Mouse (Mus musculus): ENCODE results near the gene 6720489N17Rik. TPM values are rescaled to one million over a fixed set of nuclear protein-coding genes. Genes with fewer than 3 reads are reported as not detected.
"Not testable (repeated sequence)": the region's sequence is repeated elsewhere in the genome, so short reads cannot be mapped to it uniquely, and the experiment has no call there.

6720489N17Rik gene
- polyA plus RNA-seq (2014; fragmentation: Nextera tagmentation; extraction: Ambion mirVana): 7.3 and 9.2 TPM in 2 replicates

DNA sequence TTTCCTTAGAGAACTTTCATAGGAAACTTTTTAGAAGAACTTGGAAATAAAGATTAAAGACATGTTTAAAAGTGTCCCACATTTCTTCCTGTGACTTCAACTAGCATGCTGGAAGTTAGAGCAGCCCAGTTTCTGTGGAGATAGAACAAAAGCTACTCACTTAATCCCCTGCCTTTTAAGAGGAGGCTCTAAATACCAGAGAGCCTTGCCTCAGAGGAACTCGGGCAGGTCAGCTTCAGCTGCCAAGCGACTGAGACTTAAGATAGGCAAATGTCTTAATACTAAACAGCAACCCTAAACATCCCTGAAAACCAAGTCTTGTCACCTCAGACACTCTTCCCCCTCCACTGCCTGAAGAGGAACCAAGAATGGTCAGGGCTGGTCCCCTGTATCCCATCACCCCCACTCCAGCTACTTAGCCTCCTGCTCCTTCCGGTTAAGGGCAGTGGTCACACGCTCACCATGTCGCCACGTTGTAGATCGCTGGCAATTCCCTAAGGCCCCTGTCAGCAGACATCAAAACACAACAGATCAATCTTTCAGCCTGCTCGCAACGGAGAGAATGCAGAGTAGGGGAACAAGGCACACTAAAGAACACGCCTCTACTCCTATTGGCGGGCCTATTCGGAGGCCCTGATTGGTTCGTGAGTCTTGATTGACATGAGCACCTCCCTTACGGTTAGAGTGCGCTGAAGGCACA, at the start of gene 6720489N17Rik:
Gene 6720489N17Rik, minus strand, starts transcription at position 606 of the 700 bp plus-strand sequence.
- not testable (repeated sequence) for H3K27ac ChIP-seq (ENCODE audit: low read depth, low read length)
- peak within 1 kb of the TSS; percentile 53 for H3K4me2 ChIP-seq (ENCODE audit: low read depth, low read length)
- peak within 1 kb of the TSS; percentile 41 for H3K4me3 ChIP-seq (ENCODE audit: low read depth, low read length)

DNA sequence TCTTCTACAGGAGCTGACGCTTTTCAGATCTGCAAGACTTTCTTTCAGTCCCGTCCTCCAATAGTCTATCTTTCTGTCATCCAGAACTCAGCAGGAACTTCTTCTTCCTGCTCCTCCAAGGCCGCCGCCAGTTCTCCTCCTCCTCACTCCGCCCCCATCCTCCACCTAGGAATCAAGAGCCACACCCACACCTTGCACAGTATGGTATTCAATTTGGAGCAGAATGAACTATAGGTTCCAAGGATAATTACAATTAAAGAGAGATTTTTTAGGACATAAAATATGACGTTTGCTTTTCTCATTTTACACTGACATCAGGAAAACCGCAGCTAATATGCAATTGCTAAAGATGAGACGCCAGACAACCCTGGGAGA, 29.4 kb upstream of the 6720489N17Rik start:
- Histone ChIP-seq H3K27ac (ENCODE audit: low read depth, low read length) (no peak overlapping the region), H3K4me3 (ENCODE audit: low read depth, low read length) (peak overlapping the region; percentile 51), H3K4me2 (ENCODE audit: low read depth, low read length) (peak overlapping the region; percentile 38), H3K4me1 (ENCODE audit: control insufficient read depth, insufficient read depth, low read length) (no peaks in the 10 kb centered on the region), H3K9me3 (ENCODE audit: control insufficient read depth, low read length) (no peaks in the 10 kb centered on the region; the same call in 1 of the 2 replicates), H3K36me3 (ENCODE audit: control insufficient read depth, insufficient read depth, low read length) (no peaks in the 10 kb centered on the region), H3K9ac (replicated peaks; ENCODE audit: low read depth, low read length) (peak overlapping the region; percentile 53), H3K27me3 (ENCODE audit: control insufficient read depth, insufficient read depth, low read length) (no peaks in the 10 kb centered on the region)
- peak; percentile 95 for ATAC-seq (ENCODE audit: low read depth)
- WGBS: 22% methylated on average over 8 of the region's 8 CpGs

More for the DNA sequence above, at the start of gene 6720489N17Rik:
- H3K9me3 ChIP-seq (ENCODE audit: control insufficient read depth, low read length); H3K27me3 ChIP-seq (ENCODE audit: control insufficient read depth, insufficient read depth, low read length); H3K4me1 ChIP-seq (ENCODE audit: control insufficient read depth, insufficient read depth, low read length); H3K36me3 ChIP-seq (ENCODE audit: control insufficient read depth, insufficient read depth, low read length): not testable (repeated sequence)
- peak within 1 kb of the TSS; percentile 52; the same call in 1 of the 2 replicates for H3K9ac ChIP-seq (replicated peaks; ENCODE audit: low read depth, low read length)
- under 1% methylated on average over 15 of the region's 15 CpGs for WGBS
- ATAC-seq (ENCODE audit: low read depth): peak; percentile 100

DNA sequence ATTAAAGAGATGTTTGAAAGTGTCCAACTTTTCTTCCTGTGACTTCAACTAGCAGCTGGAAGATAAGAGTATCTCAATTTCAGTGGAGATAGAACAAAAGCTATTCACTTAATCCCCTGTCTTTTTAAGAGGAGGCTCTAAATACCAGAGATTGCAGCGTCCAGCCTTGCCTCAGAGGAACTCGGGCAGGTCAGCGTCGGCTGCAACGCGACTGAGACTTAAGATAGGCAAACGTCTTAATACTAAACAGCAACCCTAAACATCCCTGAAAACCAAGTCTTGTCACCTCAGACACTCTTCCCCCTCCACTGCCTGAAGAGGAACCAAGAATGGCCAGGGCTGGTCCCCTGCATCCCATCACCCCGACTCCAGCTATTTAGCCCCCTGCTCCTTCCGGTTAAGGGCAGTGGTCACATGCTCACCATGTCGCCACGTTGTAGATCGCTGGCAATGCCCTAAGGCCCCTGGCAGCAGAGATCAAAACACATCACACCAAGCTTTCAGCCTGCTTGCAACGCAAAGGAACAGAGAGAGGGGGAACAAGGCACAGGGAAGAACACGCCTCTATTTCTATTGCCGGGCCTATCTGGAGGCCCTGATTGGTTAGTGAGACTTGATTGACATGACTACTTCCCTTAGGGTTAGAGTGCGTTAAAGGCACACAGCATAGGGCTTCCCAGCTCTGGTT, 28.8 kb upstream of the 6720489N17Rik start:
- Histone ChIP-seq H3K4me3 (ENCODE audit: low read depth, low read length) (peak overlapping the region; percentile 51), H3K4me2 (ENCODE audit: low read depth, low read length) (peak overlapping the region; percentile 38), H3K27ac (ENCODE audit: low read depth, low read length) (peak overlapping the region; percentile 34; the same call in 1 of the 2 replicates), H3K9ac (replicated peaks; ENCODE audit: low read depth, low read length) (peak overlapping the region; percentile 53)
- not testable (repeated sequence) for H3K27me3 ChIP-seq (ENCODE audit: control insufficient read depth, insufficient read depth, low read length); H3K36me3 ChIP-seq (ENCODE audit: control insufficient read depth, insufficient read depth, low read length); H3K4me1 ChIP-seq (ENCODE audit: control insufficient read depth, insufficient read depth, low read length); H3K9me3 ChIP-seq (ENCODE audit: control insufficient read depth, low read length)
- WGBS: 3% methylated on average over 16 of the region's 16 CpGs
- ATAC-seq (ENCODE audit: low read depth): peak; percentile 100

DNA sequence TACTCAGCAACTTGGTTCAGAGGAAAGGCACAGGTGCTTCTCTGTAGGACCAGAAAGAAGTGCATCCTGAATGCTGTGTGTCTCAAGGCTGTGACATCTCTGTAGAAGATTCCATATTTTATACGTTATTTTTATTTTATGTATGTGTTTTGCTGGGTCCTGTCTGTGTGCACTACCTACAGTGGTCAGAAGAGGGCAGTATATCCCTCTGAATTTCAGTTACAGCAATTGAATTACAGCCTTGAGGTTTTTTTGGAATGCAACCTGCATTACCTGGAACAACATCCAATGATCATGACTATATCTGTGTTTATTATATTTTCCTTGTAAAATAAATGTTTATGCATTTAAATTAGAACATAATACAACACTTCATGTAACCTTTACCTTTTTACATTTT, 3.1 kb upstream of the 6720489N17Rik start:
- not testable (repeated sequence) for H3K36me3 ChIP-seq (ENCODE audit: control insufficient read depth, insufficient read depth, low read length); H3K9me3 ChIP-seq (ENCODE audit: control insufficient read depth, low read length); H3K27me3 ChIP-seq (ENCODE audit: control insufficient read depth, insufficient read depth, low read length); H3K4me3 ChIP-seq (ENCODE audit: low read depth, low read length); H3K9ac ChIP-seq (replicated peaks; ENCODE audit: low read depth, low read length); ATAC-seq (ENCODE audit: low read depth); H3K27ac ChIP-seq (ENCODE audit: low read depth, low read length); H3K4me2 ChIP-seq (ENCODE audit: low read depth, low read length); H3K4me1 ChIP-seq (ENCODE audit: control insufficient read depth, insufficient read depth, low read length)
- 47% methylated on average over 1 of the region's 1 CpGs for WGBS

DNA sequence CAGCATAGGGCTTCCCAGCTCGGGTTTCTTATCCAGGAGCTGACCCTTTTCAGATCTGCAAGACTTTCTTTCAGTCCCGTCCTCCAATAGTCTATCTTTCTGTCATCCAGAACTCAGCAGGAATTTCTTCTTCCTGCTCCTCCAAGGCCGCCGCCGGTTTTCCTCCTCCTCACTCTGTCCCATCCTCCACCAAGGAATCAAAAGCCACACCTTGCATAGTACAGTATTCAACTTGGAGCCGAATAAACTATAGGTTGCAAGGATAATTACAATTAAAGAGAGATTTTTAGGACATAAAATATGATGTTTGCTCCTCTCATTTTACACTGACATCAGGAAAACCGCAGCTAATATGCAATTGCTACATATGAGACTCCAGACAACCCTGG, 289 bp upstream of the 6720489N17Rik start:
- H3K27me3 ChIP-seq (ENCODE audit: control insufficient read depth, insufficient read depth, low read length); H3K4me1 ChIP-seq (ENCODE audit: control insufficient read depth, insufficient read depth, low read length); H3K9ac ChIP-seq (replicated peaks; ENCODE audit: low read depth, low read length); H3K36me3 ChIP-seq (ENCODE audit: control insufficient read depth, insufficient read depth, low read length); H3K9me3 ChIP-seq (ENCODE audit: control insufficient read depth, low read length); H3K27ac ChIP-seq (ENCODE audit: low read depth, low read length): not testable (repeated sequence)
- Histone ChIP-seq H3K4me2 (ENCODE audit: low read depth, low read length) (peak overlapping the region; percentile 53), H3K4me3 (ENCODE audit: low read depth, low read length) (peak overlapping the region; percentile 41)
- 11% methylated on average over 7 of the region's 7 CpGs for WGBS
- ATAC-seq (ENCODE audit: low read depth): peak; percentile 90

DNA sequence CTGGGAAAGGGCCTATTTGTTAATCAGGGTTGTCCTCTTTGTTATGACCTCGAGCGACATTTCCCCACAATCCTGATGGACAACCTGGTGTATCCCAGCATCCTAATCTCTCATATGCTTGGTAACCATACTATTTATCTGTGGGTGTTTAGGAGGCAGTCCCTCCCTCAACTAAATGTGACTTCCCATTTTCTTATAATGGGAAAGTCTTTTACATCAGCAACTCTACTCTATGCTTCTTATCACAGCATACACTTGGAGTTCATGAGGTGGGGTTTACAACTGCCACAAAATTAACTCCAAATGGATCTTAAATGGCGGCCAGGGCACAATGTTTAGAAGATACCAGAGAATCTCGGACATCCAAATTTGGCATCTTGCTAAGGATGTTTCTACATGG, 6.5 kb downstream of the 6720489N17Rik start:
- H3K27me3 ChIP-seq (ENCODE audit: control insufficient read depth, insufficient read depth, low read length); H3K36me3 ChIP-seq (ENCODE audit: control insufficient read depth, insufficient read depth, low read length); H3K4me1 ChIP-seq (ENCODE audit: control insufficient read depth, insufficient read depth, low read length); H3K9me3 ChIP-seq (ENCODE audit: control insufficient read depth, low read length); ATAC-seq (ENCODE audit: low read depth); H3K4me3 ChIP-seq (ENCODE audit: low read depth, low read length); H3K4me2 ChIP-seq (ENCODE audit: low read depth, low read length); H3K27ac ChIP-seq (ENCODE audit: low read depth, low read length); H3K9ac ChIP-seq (replicated peaks; ENCODE audit: low read depth, low read length): not testable (repeated sequence)
- WGBS: 95% methylated on average over 4 of the region's 4 CpGs

DNA sequence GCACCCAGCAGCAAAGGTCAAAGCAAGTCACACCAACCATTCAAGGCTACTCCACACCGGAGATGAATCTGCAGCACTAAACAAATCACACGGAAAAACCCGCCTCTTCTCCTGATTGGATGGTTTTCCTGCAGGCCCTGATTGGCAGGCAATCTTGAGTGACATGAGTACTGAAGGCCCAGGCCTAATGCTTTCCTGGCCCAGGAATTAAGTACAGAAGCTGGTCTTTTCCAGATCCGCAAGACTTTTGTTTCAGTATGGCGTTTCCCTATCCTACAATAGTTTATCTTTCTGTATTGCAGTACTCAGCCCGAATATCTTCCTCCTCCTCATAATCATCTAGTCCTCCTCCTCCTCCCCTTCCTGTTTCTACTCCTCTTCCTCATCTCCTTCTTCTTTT, 52.9 kb downstream of the 6720489N17Rik start, which contains the start of gene Zfp934:
Gene Zfp934, minus strand, starts transcription at position 101 of the 400 bp plus-strand sequence.
- WGBS: 100% methylated on average over 3 of the region's 6 CpGs
- H3K36me3 ChIP-seq (ENCODE audit: control insufficient read depth, insufficient read depth, low read length); H3K9me3 ChIP-seq (ENCODE audit: control insufficient read depth, low read length); H3K4me2 ChIP-seq (ENCODE audit: low read depth, low read length); ATAC-seq (ENCODE audit: low read depth); H3K9ac ChIP-seq (replicated peaks; ENCODE audit: low read depth, low read length); H3K27ac ChIP-seq (ENCODE audit: low read depth, low read length); H3K4me1 ChIP-seq (ENCODE audit: control insufficient read depth, insufficient read depth, low read length); H3K27me3 ChIP-seq (ENCODE audit: control insufficient read depth, insufficient read depth, low read length); H3K4me3 ChIP-seq (ENCODE audit: low read depth, low read length): not testable (repeated sequence)

DNA sequence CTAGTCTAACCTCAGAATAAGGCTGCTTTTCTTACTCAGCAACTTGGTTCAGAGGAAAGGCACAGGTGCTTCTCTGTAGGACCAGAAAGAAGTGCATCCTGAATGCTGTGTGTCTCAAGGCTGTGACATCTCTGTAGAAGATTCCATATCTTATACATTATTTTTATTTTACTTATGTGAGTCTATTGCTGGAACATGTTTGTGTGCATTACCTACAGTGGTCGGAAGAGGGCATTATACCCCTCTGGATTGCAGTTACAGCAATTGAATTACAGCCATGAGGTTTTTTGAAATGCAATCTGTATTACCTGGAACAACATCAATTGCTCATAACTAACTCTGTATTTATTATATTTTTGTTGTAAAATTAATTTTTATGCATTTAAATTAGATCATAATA, 62.3 kb downstream of the 6720489N17Rik start:
- not testable (repeated sequence) for H3K9me3 ChIP-seq (ENCODE audit: control insufficient read depth, low read length); H3K4me2 ChIP-seq (ENCODE audit: low read depth, low read length); H3K27me3 ChIP-seq (ENCODE audit: control insufficient read depth, insufficient read depth, low read length); H3K4me3 ChIP-seq (ENCODE audit: low read depth, low read length); H3K36me3 ChIP-seq (ENCODE audit: control insufficient read depth, insufficient read depth, low read length); H3K27ac ChIP-seq (ENCODE audit: low read depth, low read length); H3K9ac ChIP-seq (replicated peaks; ENCODE audit: low read depth, low read length); ATAC-seq (ENCODE audit: low read depth); H3K4me1 ChIP-seq (ENCODE audit: control insufficient read depth, insufficient read depth, low read length)
- 33% methylated on average over 1 of the region's 1 CpGs for WGBS

Measured in neural tube, embryonic 14.5 days (tissue).